Mouse (Mus musculus) heart, embryonic 10.5 days (tissue): ENCODE results near the gene Kcnh5. TPM values are rescaled to one million over a fixed set of nuclear protein-coding genes. Genes with fewer than 3 reads are reported as not detected.

Source experiments
- DNase-seq: peaks from one replicate; pipeline ENCODE4 v3.0.0-alpha.2; 2017; ENCODE audit warnings: low spot score
- H3K27ac ChIP-seq: fragments of 300-500 bp; sonication (generic); 2 replicates; pipeline ENCODE4 v1.5.1; 2016; ENCODE audit warnings: mild to moderate bottlenecking
- H3K27me3 ChIP-seq: fragments of 300-500 bp; sonication (generic); 2 replicates; pipeline ENCODE4 v1.6.1; 2016; ENCODE audit warnings: mild to moderate bottlenecking; ENCODE audit not compliant: poor library complexity, insufficient read depth, severe bottlenecking
- H3K36me3 ChIP-seq: fragments of 300-500 bp; sonication (generic); 2 replicates; pipeline ENCODE4 v1.6.1; 2016; ENCODE audit warnings: mild to moderate bottlenecking, moderate library complexity
- H3K4me1 ChIP-seq: fragments of 300-500 bp; sonication (generic); 2 replicates; pipeline ENCODE4 v1.6.1; 2016; ENCODE audit warnings: mild to moderate bottlenecking
- H3K4me3 ChIP-seq: fragments of 300-500 bp; sonication (generic); 2 replicates; pipeline ENCODE4 v1.5.1; 2016; ENCODE audit warnings: mild to moderate bottlenecking, moderate library complexity
- H3K9me3 ChIP-seq: fragments of 300-500 bp; sonication (generic); 2 replicates; pipeline ENCODE4 v1.6.1; 2016; ENCODE audit warnings: mild to moderate bottlenecking, moderate library complexity
- WGBS: fragments of 180-500 bp; shearing (Covaris S2); methylation state at CpG from one replicate; pipeline ENCODE4 v1.1.7; 2016; 5-methylcytosine and 5-hydroxymethylcytosine counted together
- polyA plus RNA-seq: library from polyadenylated mRNA; unstranded; fragments of >200 nt; fragmentation: Nextera tagmentation; extraction: Ambion mirVana; gene quantifications from 2 replicates; pipeline ENCODE4 v1.2.1, GENCODE M21; 2016

Gene Kcnh5
- polyA plus RNA-seq, 1 experiment from 2014 or later, result 0.11 TPM

GRCm38 (mm10) chr12:75071043-75071442 lies 106.1 kb downstream of the Kcnh5 start:
- no peak overlapping the region for H3K4me3 ChIP-seq
- H3K27me3 ChIP-seq, result no peaks in the 10 kb centered on the region
- no peak overlapping the region for H3K27ac ChIP-seq
- WGBS, result 92% methylated on average over 2 of the region's 2 CpGs
- no peaks in the 10 kb centered on the region for H3K36me3 ChIP-seq
- DNase-seq, result no peak
- no peaks in the 10 kb centered on the region for H3K4me1 ChIP-seq
- no peaks in the 10 kb centered on the region for H3K9me3 ChIP-seq

- no peaks in the 10 kb centered on the region for H3K4me1 ChIP-seq
- no peaks in the 10 kb centered on the region for H3K36me3 ChIP-seq
- DNase-seq, result no peak
- no peaks in the 10 kb centered on the region for H3K27me3 ChIP-seq
- no peaks in the 10 kb centered on the region for H3K9me3 ChIP-seq
- no peak overlapping the region for H3K27ac ChIP-seq
- H3K4me3 ChIP-seq, result no peak overlapping the region
Observed at GRCm38 (mm10) chr12:75062571-75062970, 114.6 kb downstream of the Kcnh5 start.

- no peaks in the 10 kb centered on the region for H3K4me1 ChIP-seq
- DNase-seq, result no peak
- no peak overlapping the region for H3K4me3 ChIP-seq
- no peaks in the 10 kb centered on the region for H3K27me3 ChIP-seq
- H3K9me3 ChIP-seq, result no peaks in the 10 kb centered on the region
- 66% methylated on average over 4 of the region's 4 CpGs for WGBS
- no peaks in the 10 kb centered on the region for H3K36me3 ChIP-seq
- no peak overlapping the region for H3K27ac ChIP-seq
Observed at GRCm38 (mm10) chr12:75061731-75062130, 115.4 kb downstream of the Kcnh5 start.

- H3K4me3 ChIP-seq, result no peak overlapping the region
- H3K27ac ChIP-seq, result no peak overlapping the region
- H3K27me3 ChIP-seq, result no peaks in the 10 kb centered on the region
- H3K9me3 ChIP-seq, result no peaks in the 10 kb centered on the region
- H3K4me1 ChIP-seq, result no peaks in the 10 kb centered on the region
- 67% methylated on average over 1 of the region's 1 CpGs for WGBS
- no peaks in the 10 kb centered on the region for H3K36me3 ChIP-seq
- no peak for DNase-seq
Observed at GRCm38 (mm10) chr12:75053731-75054130, 123.4 kb downstream of the Kcnh5 start.

- Histone ChIP-seq H3K4me3 (no peak overlapping the region), H3K9me3 (no peaks in the 10 kb centered on the region), H3K4me1 (no peaks in the 10 kb centered on the region), H3K36me3 (no peaks in the 10 kb centered on the region), H3K27me3 (no peaks in the 10 kb centered on the region), H3K27ac (no peak overlapping the region)
- DNase-seq, result no peak
- 83% methylated on average over 5 of the region's 5 CpGs for WGBS
Observed at GRCm38 (mm10) chr12:75036694-75037093, 140.4 kb downstream of the Kcnh5 start.

GRCm38 (mm10) chr12:75031970-75032864 lies 144.9 kb downstream of the Kcnh5 start:
- no peaks in the 10 kb centered on the region for H3K9me3 ChIP-seq
- no peak overlapping the region for H3K27ac ChIP-seq
- no peaks in the 10 kb centered on the region for H3K36me3 ChIP-seq
- H3K4me3 ChIP-seq, result no peak overlapping the region
- DNase-seq, result no peak
- 88% methylated on average over 8 of the region's 8 CpGs for WGBS
- H3K4me1 ChIP-seq, result no peaks in the 10 kb centered on the region
- H3K27me3 ChIP-seq, result no peaks in the 10 kb centered on the region

- no peak for DNase-seq
- no peak overlapping the region for H3K4me3 ChIP-seq
- no peak overlapping the region for H3K27ac ChIP-seq
- H3K4me1 ChIP-seq, result no peaks in the 10 kb centered on the region
- H3K36me3 ChIP-seq, result no peaks in the 10 kb centered on the region
- no peaks in the 10 kb centered on the region for H3K9me3 ChIP-seq
- H3K27me3 ChIP-seq, result no peaks in the 10 kb centered on the region
- 88% methylated on average over 3 of the region's 3 CpGs for WGBS
Observed at GRCm38 (mm10) chr12:74971187-74971586, 205.9 kb downstream of the Kcnh5 start.

GRCm38 (mm10) chr12:74969420-74969819 lies 207.7 kb downstream of the Kcnh5 start:
- 75% methylated on average over 4 of the region's 4 CpGs for WGBS
- H3K4me3 ChIP-seq, result no peak overlapping the region
- no peaks in the 10 kb centered on the region for H3K4me1 ChIP-seq
- no peak overlapping the region for H3K27ac ChIP-seq
- no peaks in the 10 kb centered on the region for H3K27me3 ChIP-seq
- H3K9me3 ChIP-seq, result no peaks in the 10 kb centered on the region
- no peak for DNase-seq
- H3K36me3 ChIP-seq, result no peaks in the 10 kb centered on the region

GRCm38 (mm10) chr12:74966266-74966665 lies 210.9 kb downstream of the Kcnh5 start:
- Histone ChIP-seq H3K4me3 (no peak overlapping the region), H3K27ac (no peak overlapping the region), H3K36me3 (no peaks in the 10 kb centered on the region), H3K9me3 (no peaks in the 10 kb centered on the region), H3K4me1 (no peaks in the 10 kb centered on the region), H3K27me3 (no peaks in the 10 kb centered on the region)
- 87% methylated on average over 2 of the region's 2 CpGs for WGBS
- no peak for DNase-seq

GRCm38 (mm10) chr12:74952661-74953060 lies 224.5 kb downstream of the Kcnh5 start:
- WGBS, result 74% methylated on average over 2 of the region's 2 CpGs
- Histone ChIP-seq H3K9me3 (no peaks in the 10 kb centered on the region), H3K4me3 (no peak overlapping the region), H3K4me1 (no peaks in the 10 kb centered on the region), H3K36me3 (no peaks in the 10 kb centered on the region), H3K27ac (no peak overlapping the region), H3K27me3 (no peaks in the 10 kb centered on the region)
- no peak for DNase-seq

- WGBS, result 80% methylated on average over 9 of the region's 9 CpGs
- no peak overlapping the region for H3K27ac ChIP-seq
- no peaks in the 10 kb centered on the region for H3K4me1 ChIP-seq
- H3K27me3 ChIP-seq, result no peaks in the 10 kb centered on the region
- no peaks in the 10 kb centered on the region for H3K36me3 ChIP-seq
- H3K4me3 ChIP-seq, result no peak overlapping the region
- DNase-seq, result no peak
- H3K9me3 ChIP-seq, result no peaks in the 10 kb centered on the region
Observed at GRCm38 (mm10) chr12:74951124-74952115, 225.7 kb downstream of the Kcnh5 start.

GRCm38 (mm10) chr12:74901331-74901730 lies 275.8 kb downstream of the Kcnh5 start:
- WGBS, result 82% methylated on average over 6 of the region's 6 CpGs
- H3K4me3 ChIP-seq, result no peak overlapping the region

GRCm38 (mm10) chr12:74900777-74901176 lies 276.4 kb downstream of the Kcnh5 start:
- Histone ChIP-seq H3K9me3 (no peaks in the 10 kb centered on the region), H3K36me3 (no peaks in the 10 kb centered on the region), H3K27ac (no peak overlapping the region), H3K27me3 (no peaks in the 10 kb centered on the region), H3K4me1 (no peaks in the 10 kb centered on the region), H3K4me3 (no peak overlapping the region)
- no peak for DNase-seq

More at GRCm38 (mm10) chr12:74901331-74901730, 275.8 kb downstream of the Kcnh5 start:
- Histone ChIP-seq H3K36me3 (no peaks in the 10 kb centered on the region), H3K27ac (no peak overlapping the region), H3K27me3 (no peaks in the 10 kb centered on the region), H3K9me3 (no peaks in the 10 kb centered on the region), H3K4me1 (no peaks in the 10 kb centered on the region)
- DNase-seq, result no peak
